Mouse (Mus musculus) gastrocnemius, adult 2 months (tissue): ENCODE data around the gene Pes1. TPM values are rescaled to one million over a fixed set of nuclear protein-coding genes. Genes with fewer than 3 reads are reported as not detected.

Experiments used
- DNase-seq: peaks from one replicate; pipeline ENCODE4 v3.0.0; 2022
- H3K27ac ChIP-seq: fragments of 200-600 bp; 2 replicates; pipeline ENCODE4 v1.8.1; 2022; ENCODE audit warnings: mild to moderate bottlenecking
- H3K4me3 ChIP-seq: fragments of 200-600 bp; 2 replicates; pipeline ENCODE4 v1.8.1; 2022; ENCODE audit warnings: mild to moderate bottlenecking, moderate library complexity
- CTCF ChIP-seq: fragments of 200-600 bp; IDR thresholded peaks from 2 replicates; pipeline ENCODE4 v1.8.1; 2022; ENCODE audit warnings: antibody characterized with exemption, mild to moderate bottlenecking, moderate library complexity
- intact Hi-C: fragments of 180-260 bp; cut with DNase I; formaldehyde crosslinking; loops from one replicate; pipeline ENCODE4 v1.15.1; 2025
- total RNA-seq, 2 experiments: library from RNA; stranded (reverse); gene quantifications; 2 replicates each; pipeline ENCODE4 v1.2.3; 2021

The Pes1 gene
- total RNA-seq, 2 experiments from 2014 or later, result 32.8 to 33.7 TPM

- intact Hi-C loops, result no loop called here
- TF ChIP-seq CTCF, result no peak
- no peak overlapping the region for H3K4me3 ChIP-seq
- no peak for DNase-seq
- H3K27ac ChIP-seq, result no peak overlapping the region
Measured at GRCm38 (mm10) chr11:3973081-3973480, 9.3 kb downstream of the Pes1 start.

- DNase-seq, result no peak
- Histone ChIP-seq H3K27ac (no peak overlapping the region), H3K4me3 (no peak overlapping the region)
- TF ChIP-seq CTCF, result no peak
- intact Hi-C loops, result no loop called here
Measured at GRCm38 (mm10) chr11:3974311-3974710, 10.5 kb downstream of the Pes1 start.

GRCm38 (mm10) chr11:3976678-3977077 lies 12.9 kb downstream of the Pes1 start, which contains the start of gene 4930556J24Rik:
4930556J24Rik (minus strand) TSS chr11:3976778.
- TF ChIP-seq CTCF, result no peak
- DNase-seq, result no peak
- Histone ChIP-seq H3K4me3 (no peak within 1 kb of the TSS), H3K27ac (no peak within 1 kb of the TSS)
- intact Hi-C loops, result no loop called here

- intact Hi-C loops, result no loop called here
- Histone ChIP-seq H3K27ac (no peak overlapping the region), H3K4me3 (no peak overlapping the region)
- TF ChIP-seq CTCF, result no peak
- DNase-seq, result no peak
Measured at GRCm38 (mm10) chr11:3978421-3978820, 14.6 kb downstream of the Pes1 start.

GRCm38 (mm10) chr11:3981536-3981935 lies 17.8 kb downstream of the Pes1 start:
- no peak for TF ChIP-seq CTCF
- Histone ChIP-seq H3K4me3 (no peak overlapping the region), H3K27ac (no peak overlapping the region)
- intact Hi-C loops, result no loop called here
- no peak for DNase-seq

- Histone ChIP-seq H3K27ac (peak overlapping the region; percentile 31), H3K4me3 (no peak overlapping the region)
- no peak for TF ChIP-seq CTCF
- intact Hi-C loops, result no loop called here
- no peak for DNase-seq
Measured at GRCm38 (mm10) chr11:3982275-3983209, 18.8 kb downstream of the Pes1 start.

GRCm38 (mm10) chr11:3983291-3983862 lies 19.6 kb downstream of the Pes1 start, which contains the start of gene Gal3st1:
Gal3st1 (plus strand) TSS chr11:3983636.
- no peak for TF ChIP-seq CTCF
- no peak for DNase-seq
- Histone ChIP-seq H3K27ac (peak within 1 kb of the TSS; percentile 31), H3K4me3 (peak within 1 kb of the TSS; percentile 53)
- intact Hi-C loops, result no loop called here

- no peak for TF ChIP-seq CTCF
- no peak for DNase-seq
- Histone ChIP-seq H3K27ac (peak overlapping the region; percentile 31; the same call in 1 of the 2 replicates), H3K4me3 (peak overlapping the region; percentile 53)
- intact Hi-C loops, result no loop called here
Measured at GRCm38 (mm10) chr11:3983863-3984745, 20.3 kb downstream of the Pes1 start.

GRCm38 (mm10) chr11:3989748-3990147 lies 26.0 kb downstream of the Pes1 start:
- no peak for TF ChIP-seq CTCF
- DNase-seq, result no peak
- intact Hi-C loops, result no loop called here
- H3K4me3 ChIP-seq, result no peak overlapping the region
- H3K27ac ChIP-seq, result no peak overlapping the region

GRCm38 (mm10) chr11:3993132-3993531 lies 29.4 kb downstream of the Pes1 start:
- TF ChIP-seq CTCF, result no peak
- DNase-seq, result no peak
- H3K4me3 ChIP-seq, result no peak overlapping the region
- H3K27ac ChIP-seq, result no peak overlapping the region
- intact Hi-C loops, result no loop called here

GRCm38 (mm10) chr11:3993914-3994313 lies 30.1 kb downstream of the Pes1 start:
- Histone ChIP-seq H3K4me3 (no peak overlapping the region), H3K27ac (no peak overlapping the region)
- TF ChIP-seq CTCF, result no peak
- DNase-seq, result no peak
- intact Hi-C loops, result no loop called here

- no peak overlapping the region for H3K27ac ChIP-seq
- no peak for DNase-seq
- intact Hi-C loops, result no loop called here
- no peak for TF ChIP-seq CTCF
- no peak overlapping the region for H3K4me3 ChIP-seq
Measured at GRCm38 (mm10) chr11:3995511-3995910, 31.7 kb downstream of the Pes1 start.

GRCm38 (mm10) chr11:3996840-3997239 lies 33.1 kb downstream of the Pes1 start:
- H3K4me3 ChIP-seq, result no peak overlapping the region
- intact Hi-C loops, result no loop called here
- H3K27ac ChIP-seq, result no peak overlapping the region
- no peak for DNase-seq
- no peak for TF ChIP-seq CTCF
